Mouse (Mus musculus) Muller cell, postnatal 12 days (primary cell): ENCODE measurements around the gene Glipr1l3.
"Not testable (repeated sequence)": the region's sequence is repeated elsewhere in the genome, so short reads cannot be mapped to it uniquely, and the experiment has no call there.

ENCODE experiments used
- DNase-seq: peaks from one replicate; pipeline ENCODE4 v3.0.0-alpha.2; 2015; ENCODE audit errors: inconsistent ontology term

Glipr1l3 gene

DNA sequence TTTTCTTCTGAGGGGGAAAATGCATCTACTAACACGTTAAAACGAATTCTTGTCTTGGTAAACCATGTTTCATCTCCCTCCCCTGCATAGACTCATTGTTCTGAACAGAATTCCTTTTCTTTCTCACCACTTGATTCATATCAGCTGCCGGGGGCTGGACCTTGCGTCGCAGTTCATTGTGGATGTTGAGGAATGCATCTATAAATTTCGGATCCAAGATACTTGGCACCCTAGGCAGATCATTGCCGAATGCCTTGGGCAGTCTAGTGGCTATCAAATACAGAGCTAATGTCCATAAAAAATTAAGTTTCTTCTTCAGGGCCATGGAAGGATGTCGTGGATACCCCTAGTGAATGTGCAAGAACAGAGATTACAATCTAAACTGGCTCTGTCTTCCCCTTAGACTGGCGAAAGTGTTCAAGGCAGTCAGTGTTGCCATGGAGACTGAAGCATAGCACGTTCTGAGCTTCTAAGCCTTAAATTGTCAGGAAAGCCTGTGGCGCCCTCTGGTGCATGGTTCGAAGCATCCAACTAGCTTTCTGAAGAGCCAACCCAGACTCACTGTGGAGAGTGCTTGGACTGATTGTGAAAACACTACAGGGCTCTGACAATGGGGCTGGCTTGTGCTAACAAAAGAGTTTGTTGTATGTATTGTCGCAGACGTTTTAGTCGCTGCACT lies at the start of gene Glipr1l3:
Gene Glipr1l3 (minus strand): TSS at position 446 of the 679 bp plus-strand sequence.
- DNase-seq: peak; percentile 84

DNA sequence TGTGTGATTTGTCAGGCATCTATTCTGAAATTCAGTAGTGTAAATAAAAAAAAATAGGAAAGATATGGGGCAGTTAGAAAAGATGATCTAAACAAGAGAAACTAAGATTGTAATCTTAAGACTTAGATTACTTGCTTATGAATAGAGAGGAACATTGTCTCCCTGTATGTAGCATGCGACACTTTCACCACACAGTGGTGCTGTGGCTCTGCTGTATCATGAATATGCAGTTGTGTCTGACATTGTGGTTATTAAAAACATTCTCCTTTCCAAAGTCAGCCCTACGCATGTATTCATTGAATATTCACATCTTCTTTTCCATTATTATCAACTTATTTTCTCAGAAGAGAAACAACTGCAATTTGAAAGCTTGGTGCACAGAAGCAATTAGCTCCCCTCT lies 43.3 kb upstream of the Glipr1l3 start:
- DNase-seq: peak; percentile 19

DNA sequence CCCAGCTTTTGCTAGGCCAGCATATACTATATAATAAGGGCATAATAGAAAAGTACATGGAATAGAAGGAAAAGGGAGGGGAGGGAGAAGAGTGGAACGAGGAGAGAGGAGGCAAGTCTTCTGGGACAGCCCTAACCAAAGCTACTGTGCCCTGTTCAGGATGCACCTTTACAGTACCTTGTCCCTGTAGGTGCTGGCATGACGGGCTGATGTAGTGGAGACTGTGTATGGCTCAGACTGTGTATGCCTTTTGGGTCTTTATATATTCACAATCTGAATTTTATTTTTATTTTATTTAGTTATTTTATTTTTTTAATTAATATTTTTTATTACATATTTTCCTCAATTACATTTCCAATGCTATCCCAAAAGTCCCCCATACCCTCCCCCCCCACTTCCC lies 33.8 kb upstream of the Glipr1l3 start:
- DNase-seq: not testable (repeated sequence)

DNA sequence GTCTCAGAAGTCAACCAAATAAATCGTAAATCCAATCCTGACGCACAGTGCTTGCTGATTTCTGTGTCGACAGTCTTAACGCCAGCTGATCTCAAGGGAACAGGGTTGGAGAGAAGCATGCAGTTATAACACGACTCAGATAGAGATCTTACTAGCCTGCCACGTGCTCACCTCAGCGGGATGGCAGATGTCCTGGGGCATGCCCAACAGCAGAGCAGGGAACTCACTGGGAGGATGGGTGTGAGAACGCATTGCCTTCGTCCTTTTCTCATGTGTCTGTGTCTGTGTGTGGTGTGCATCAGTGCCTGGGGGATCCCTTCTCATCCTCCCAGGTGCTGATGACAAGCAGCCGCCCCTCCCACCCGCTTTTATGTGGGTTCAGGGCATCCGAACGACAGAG lies 16.9 kb upstream of the Glipr1l3 start:
- DNase-seq: not testable (repeated sequence)

DNA sequence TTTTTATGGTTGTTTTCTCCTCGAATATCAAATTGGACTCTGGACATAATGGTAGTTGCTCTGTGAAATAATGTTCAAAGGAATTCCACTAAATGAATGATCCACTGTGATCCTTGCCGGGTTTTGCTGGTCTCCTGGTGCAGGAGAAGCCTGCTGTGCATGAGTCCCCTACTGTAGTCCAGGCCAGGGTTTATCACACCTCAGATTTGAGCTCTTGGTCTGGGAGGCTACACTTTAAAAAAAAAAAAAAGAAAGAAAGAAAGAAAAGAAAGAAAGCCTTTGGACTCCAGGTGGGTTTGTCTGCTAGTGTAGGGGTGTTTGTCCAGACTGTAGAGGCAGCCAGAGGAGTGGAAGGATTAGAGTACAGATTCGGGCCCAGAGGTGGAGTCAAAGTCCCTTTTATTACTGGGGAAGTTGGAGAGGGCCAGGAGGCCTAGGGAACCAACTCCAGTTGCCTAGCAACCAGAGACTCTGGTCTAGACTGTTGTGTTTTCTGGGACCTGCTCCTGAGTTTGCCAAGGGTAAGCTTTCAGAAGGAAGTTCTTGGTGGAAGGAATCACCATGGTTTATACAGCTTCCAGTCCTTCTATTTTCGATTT lies 3.1 kb upstream of the Glipr1l3 start, which contains the start of gene Caps2:
Gene Caps2 (plus strand): TSS at position 454 of the 599 bp plus-strand sequence.
- DNase-seq: peak; percentile 61

DNA sequence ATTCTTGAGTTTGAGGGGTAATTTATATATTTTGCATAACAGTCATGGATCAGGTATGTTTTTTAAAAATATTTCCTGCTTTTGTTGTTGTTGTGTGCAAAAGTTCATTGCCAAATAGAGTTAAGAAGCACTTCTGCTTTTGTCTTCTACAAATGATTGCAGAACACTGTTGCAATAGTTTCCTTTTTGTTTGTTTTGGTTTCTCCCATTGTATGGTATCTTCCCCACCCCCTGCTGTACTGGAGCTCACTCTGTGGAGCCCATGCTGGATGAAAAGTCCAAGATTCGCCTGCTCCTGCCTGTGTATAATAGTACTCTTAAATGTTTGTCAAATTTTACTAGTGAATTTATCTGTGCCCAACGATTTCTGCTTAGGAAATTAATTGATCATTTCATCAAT lies 20.3 kb downstream of the Glipr1l3 start:
- DNase-seq: no peak

DNA sequence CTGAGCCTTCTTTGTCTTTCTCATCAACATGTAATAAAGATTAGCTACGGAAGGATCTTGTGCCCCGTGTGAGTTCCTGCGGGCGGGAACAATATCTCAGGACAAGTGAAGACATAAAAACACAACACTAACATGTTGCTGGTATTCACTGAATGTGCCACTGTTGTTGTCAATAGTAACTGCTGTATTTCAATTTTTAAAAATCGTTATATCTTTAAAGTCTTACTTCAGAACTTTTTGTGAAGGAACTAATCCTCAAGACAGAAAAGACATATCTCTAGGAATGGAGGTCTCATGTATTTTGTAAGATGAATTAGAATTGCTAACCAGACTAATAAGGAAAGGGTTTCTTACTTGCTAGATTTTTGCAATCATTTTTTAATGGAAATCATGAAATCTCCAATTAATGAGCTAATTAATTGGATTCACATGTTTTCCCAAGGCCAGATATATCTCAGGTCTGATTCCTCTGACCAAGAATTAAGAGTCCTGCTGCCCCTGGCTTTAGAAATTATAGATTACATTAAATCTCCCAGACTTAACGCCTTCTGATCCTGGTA lies 21.2 kb downstream of the Glipr1l3 start:
- no peak for DNase-seq

DNA sequence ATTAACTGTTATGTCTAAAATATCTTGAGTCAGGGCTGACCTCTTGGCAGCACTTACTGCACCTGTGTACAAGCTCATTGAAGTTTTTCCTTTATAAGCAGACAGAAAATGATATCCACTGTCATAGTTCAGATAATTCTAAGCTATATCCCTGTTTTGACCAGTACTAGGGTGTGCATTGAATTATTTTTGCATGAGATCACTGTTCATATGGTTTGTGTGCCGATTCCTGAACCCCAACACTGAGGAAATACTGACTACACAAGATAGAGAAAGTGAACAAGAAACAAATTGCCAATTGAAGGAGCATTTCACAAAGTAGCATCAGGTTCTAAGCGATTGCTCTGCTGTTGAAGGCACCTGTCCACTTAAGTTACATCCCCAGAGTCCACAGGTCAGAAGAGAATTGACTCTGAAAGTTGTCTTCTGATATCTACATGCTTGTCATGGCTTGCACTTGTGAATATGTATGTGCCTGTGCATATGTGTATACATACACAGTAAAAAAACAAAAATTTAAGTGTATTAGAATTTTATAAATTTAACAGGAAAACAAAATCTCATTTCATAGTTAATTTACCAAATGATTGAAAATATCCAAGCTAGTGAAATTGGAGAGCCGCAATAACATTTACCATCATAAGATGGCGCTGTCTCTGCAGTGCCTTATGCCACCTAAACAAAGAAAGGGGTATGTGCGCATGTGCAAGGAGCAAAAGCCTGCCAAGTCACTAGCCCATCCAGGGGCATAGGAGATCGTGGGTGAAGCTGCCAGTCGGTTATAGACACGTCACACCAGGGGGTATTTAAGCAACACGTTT lies 21.9 kb downstream of the Glipr1l3 start:
- peak; percentile 46 for DNase-seq

DNA sequence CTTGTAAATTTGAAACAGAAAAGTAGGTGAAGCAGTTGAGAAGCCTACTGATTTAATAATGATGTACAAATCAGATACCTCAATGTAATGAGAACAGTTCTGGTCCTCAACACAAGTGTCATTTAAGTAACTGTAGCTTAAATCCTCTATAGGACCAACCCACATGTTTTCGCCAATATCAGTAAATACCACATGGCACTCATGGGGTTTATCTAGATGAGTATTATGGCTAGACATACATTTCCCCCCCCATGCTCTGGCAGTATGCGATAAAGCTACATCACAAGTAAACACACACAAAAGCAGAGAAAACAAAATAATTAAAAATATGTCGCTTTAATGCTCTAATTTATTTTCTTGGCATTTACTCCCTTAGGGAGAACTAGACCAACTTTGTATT lies 27.9 kb downstream of the Glipr1l3 start:
- DNase-seq: no peak

DNA sequence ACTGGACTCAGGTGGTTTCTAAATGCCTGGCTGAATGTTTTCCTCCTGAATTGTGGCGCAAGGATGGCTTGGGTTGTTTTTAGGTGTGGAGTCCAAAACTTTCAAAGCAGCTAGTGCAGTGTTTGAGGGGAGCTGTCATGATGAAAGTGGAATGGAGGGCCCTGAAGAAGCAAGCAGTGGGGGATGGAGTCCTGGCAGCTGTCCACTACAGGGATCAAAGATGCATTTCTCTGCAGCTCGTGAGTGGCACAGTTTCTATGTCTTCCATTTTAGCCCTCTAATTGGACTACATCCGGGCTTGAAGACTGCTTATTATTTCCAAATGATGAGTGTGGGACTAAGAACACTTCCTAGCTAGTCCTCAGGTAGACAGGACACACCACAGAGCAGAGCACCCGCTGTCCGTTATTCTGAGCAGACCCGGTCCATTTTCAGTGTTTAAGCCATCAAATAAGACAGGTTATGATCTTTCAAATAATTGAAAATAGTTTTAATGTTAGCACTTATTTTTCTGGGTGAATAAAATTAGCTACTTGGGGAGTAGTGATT lies 32.4 kb downstream of the Glipr1l3 start:
- DNase-seq: not testable (repeated sequence)

DNA sequence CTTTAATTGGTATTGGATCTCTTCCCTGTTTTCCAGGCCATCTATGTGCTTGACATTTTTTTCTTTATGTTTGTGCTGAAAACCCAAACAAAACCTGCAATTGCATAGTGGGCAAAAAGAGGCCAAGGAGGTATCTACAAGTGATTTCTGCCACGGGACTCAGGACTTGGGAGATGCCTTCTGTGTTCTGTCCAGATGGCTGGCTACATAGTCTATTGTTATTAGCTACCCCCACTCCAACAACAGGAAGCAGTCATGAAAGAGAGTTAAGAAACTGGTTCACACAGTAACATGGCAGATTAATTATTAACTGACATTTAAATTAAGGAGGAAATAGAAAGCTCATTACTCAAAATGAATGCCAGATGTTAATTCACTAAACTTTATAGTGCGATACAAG lies 35.0 kb downstream of the Glipr1l3 start:
- not testable (repeated sequence) for DNase-seq

DNA sequence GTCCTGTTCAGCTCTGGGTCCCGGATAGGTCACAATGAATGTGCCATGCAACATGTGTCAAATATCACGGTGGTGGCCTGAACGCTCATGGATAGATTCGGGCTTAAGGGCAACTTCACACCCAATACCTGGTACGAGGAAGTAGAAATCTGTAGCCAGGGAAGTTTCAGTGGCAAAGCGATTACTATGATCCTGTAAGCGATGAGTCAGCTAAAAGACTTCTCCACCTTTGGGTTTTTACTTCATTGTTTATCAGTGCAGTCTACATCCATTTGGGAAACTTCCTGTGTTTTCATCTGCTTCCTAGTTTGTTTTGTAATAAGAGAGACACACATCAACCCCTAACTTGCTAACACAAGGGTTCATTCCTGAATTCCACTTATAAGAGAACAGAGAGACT lies 49.7 kb downstream of the Glipr1l3 start:
- DNase-seq: no peak

DNA sequence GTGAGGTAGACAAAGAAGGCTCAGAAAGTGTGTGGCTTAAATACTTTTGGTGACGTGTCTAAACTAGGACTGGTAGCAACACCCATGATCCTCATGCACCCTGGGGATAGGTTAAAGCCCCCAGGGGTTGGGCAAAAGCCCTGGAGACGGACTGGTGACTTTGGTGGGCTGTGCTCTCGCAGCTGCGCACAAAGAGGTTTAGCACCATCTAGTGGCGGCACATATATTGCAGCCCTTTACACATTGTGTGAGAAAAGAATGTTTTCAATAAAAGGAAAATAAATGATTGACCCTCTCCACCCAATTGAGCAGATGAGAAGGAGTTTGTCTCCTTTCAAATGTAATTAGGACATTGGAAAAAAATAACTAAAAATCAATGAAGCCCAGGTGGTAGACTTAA lies 54.3 kb downstream of the Glipr1l3 start:
- not testable (repeated sequence) for DNase-seq
